Mouse (Mus musculus): ENCODE measurements around the gene Apod. TPM values are rescaled to one million over a fixed set of nuclear protein-coding genes. Genes with fewer than 3 reads are reported as not detected.
A peak's percentile ranks its signal among the peaks of the same experiment; 100 is the strongest.
"Not testable (repeated sequence)": the region's sequence is repeated elsewhere in the genome, so short reads cannot be mapped to it uniquely, and the experiment has no call there.

The Apod gene
- polyA plus RNA-seq, 1 experiment from 2014 or later = 96.7 TPM

- H3K36me3 ChIP-seq = no peaks in the 10 kb centered on the region
- no peaks in the 10 kb centered on the region for H3K9me3 ChIP-seq (replicated peaks)
- no peak overlapping the region for H3K4me3 ChIP-seq (replicated peaks)
- H3K4me1 ChIP-seq = peaks cover 7% of the 10 kb centered on the region; the same call in 1 of the 2 replicates
- no peaks in the 10 kb centered on the region; the same call in 1 of the 2 replicates for H3K27me3 ChIP-seq
- H3K4me2 ChIP-seq (replicated peaks) = no peak overlapping the region
- ATAC-seq (ENCODE audit: insufficient number of reproducible peaks, low FRiP score, low TSS enrichment, low read depth) = no peak
- no peak overlapping the region for H3K9ac ChIP-seq
- H3K27ac ChIP-seq (replicated peaks) = no peak overlapping the region
- WGBS = 27% methylated on average over 5 of the region's 5 CpGs
Measured at GRCm38 (mm10) chr16:31342556-31342955, 27.9 kb upstream of the Apod start.

- H3K4me1 ChIP-seq = 0 out of 2 replicates have a peak, but pooled peaks cover 5% of the 10 kb centered on the region
- H3K9ac ChIP-seq = no peak overlapping the region
- H3K4me3 ChIP-seq (replicated peaks) = no peak overlapping the region
- H3K27me3 ChIP-seq = no peaks in the 10 kb centered on the region; the same call in 1 of the 2 replicates
- ATAC-seq (ENCODE audit: insufficient number of reproducible peaks, low FRiP score, low TSS enrichment, low read depth) = no peak
- 23% methylated on average over 5 of the region's 5 CpGs for WGBS
- no peak overlapping the region for H3K4me2 ChIP-seq (replicated peaks)
- no peak overlapping the region for H3K27ac ChIP-seq (replicated peaks)
- no peaks in the 10 kb centered on the region for H3K36me3 ChIP-seq
- H3K9me3 ChIP-seq (replicated peaks) = no peaks in the 10 kb centered on the region
Measured at GRCm38 (mm10) chr16:31339332-31339731, 24.7 kb upstream of the Apod start.

GRCm38 (mm10) chr16:31337956-31338355, 23.3 kb upstream of the Apod start:
- ATAC-seq (ENCODE audit: insufficient number of reproducible peaks, low FRiP score, low TSS enrichment, low read depth) = no peak
- Histone ChIP-seq H3K9me3 (replicated peaks) (no peaks in the 10 kb centered on the region), H3K4me3 (replicated peaks) (no peak overlapping the region), H3K4me1 (0 out of 2 replicates have a peak, but pooled peaks cover 4% of the 10 kb centered on the region), H3K36me3 (no peaks in the 10 kb centered on the region), H3K27ac (replicated peaks) (no peak overlapping the region), H3K27me3 (no peaks in the 10 kb centered on the region; the same call in 1 of the 2 replicates), H3K4me2 (replicated peaks) (no peak overlapping the region), H3K9ac (no peak overlapping the region)
- 28% methylated on average over 3 of the region's 3 CpGs for WGBS

GRCm38 (mm10) chr16:31334796-31335195, 20.2 kb upstream of the Apod start:
- Histone ChIP-seq H3K27ac (replicated peaks) (no peak overlapping the region), H3K4me2 (replicated peaks) (no peak overlapping the region), H3K4me1 (no peaks in the 10 kb centered on the region), H3K36me3 (no peaks in the 10 kb centered on the region), H3K9me3 (replicated peaks) (no peaks in the 10 kb centered on the region), H3K9ac (no peak overlapping the region), H3K4me3 (replicated peaks) (no peak overlapping the region), H3K27me3 (no peaks in the 10 kb centered on the region)
- WGBS = 21% methylated on average over 5 of the region's 5 CpGs
- ATAC-seq (ENCODE audit: insufficient number of reproducible peaks, low FRiP score, low TSS enrichment, low read depth) = peak; percentile 60; the same call in 1 of the 2 replicates

GRCm38 (mm10) chr16:31332586-31332985, 18.0 kb upstream of the Apod start:
- Histone ChIP-seq H3K4me1 (0 out of 2 replicates have a peak, but pooled peaks cover 5% of the 10 kb centered on the region), H3K4me2 (replicated peaks) (no peak overlapping the region), H3K9ac (no peak overlapping the region), H3K9me3 (replicated peaks) (no peaks in the 10 kb centered on the region), H3K4me3 (replicated peaks) (no peak overlapping the region), H3K36me3 (no peaks in the 10 kb centered on the region), H3K27me3 (no peaks in the 10 kb centered on the region), H3K27ac (replicated peaks) (no peak overlapping the region)
- ATAC-seq (ENCODE audit: insufficient number of reproducible peaks, low FRiP score, low TSS enrichment, low read depth) = no peak

- not testable (repeated sequence) for H3K4me3 ChIP-seq (replicated peaks); H3K36me3 ChIP-seq; H3K9me3 ChIP-seq (replicated peaks); H3K27me3 ChIP-seq; H3K27ac ChIP-seq (replicated peaks); ATAC-seq (ENCODE audit: insufficient number of reproducible peaks, low FRiP score, low TSS enrichment, low read depth); H3K4me2 ChIP-seq (replicated peaks); H3K4me1 ChIP-seq; H3K9ac ChIP-seq
- WGBS = 67% methylated on average over 6 of the region's 6 CpGs
Measured at GRCm38 (mm10) chr16:31330970-31331369, 16.4 kb upstream of the Apod start.

GRCm38 (mm10) chr16:31329668-31330067, 15.1 kb upstream of the Apod start:
- H3K36me3 ChIP-seq = no peaks in the 10 kb centered on the region
- peaks cover 12% of the 10 kb centered on the region; the same call in 1 of the 2 replicates for H3K4me1 ChIP-seq
- H3K4me2 ChIP-seq (replicated peaks) = no peak overlapping the region
- H3K27ac ChIP-seq (replicated peaks) = no peak overlapping the region
- no peaks in the 10 kb centered on the region for H3K9me3 ChIP-seq (replicated peaks)
- ATAC-seq (ENCODE audit: insufficient number of reproducible peaks, low FRiP score, low TSS enrichment, low read depth) = no peak
- H3K27me3 ChIP-seq = no peaks in the 10 kb centered on the region
- H3K9ac ChIP-seq = no peak overlapping the region
- 28% methylated on average over 2 of the region's 2 CpGs for WGBS
- H3K4me3 ChIP-seq (replicated peaks) = no peak overlapping the region

- no peak for ATAC-seq (ENCODE audit: insufficient number of reproducible peaks, low FRiP score, low TSS enrichment, low read depth)
- H3K4me2 ChIP-seq (replicated peaks) = no peak overlapping the region
- no peak overlapping the region for H3K9ac ChIP-seq
- peaks cover 12% of the 10 kb centered on the region; the same call in 1 of the 2 replicates for H3K4me1 ChIP-seq
- no peaks in the 10 kb centered on the region for H3K27me3 ChIP-seq
- no peak overlapping the region for H3K27ac ChIP-seq (replicated peaks)
- no peak overlapping the region for H3K4me3 ChIP-seq (replicated peaks)
- H3K9me3 ChIP-seq (replicated peaks) = no peaks in the 10 kb centered on the region
- no peaks in the 10 kb centered on the region for H3K36me3 ChIP-seq
- WGBS = 85% methylated on average over 2 of the region's 2 CpGs
Measured at GRCm38 (mm10) chr16:31327891-31328290, 13.3 kb upstream of the Apod start.

GRCm38 (mm10) chr16:31327430-31327829, 12.8 kb upstream of the Apod start:
- no peak overlapping the region for H3K27ac ChIP-seq (replicated peaks)
- H3K36me3 ChIP-seq = no peaks in the 10 kb centered on the region
- no peaks in the 10 kb centered on the region for H3K9me3 ChIP-seq (replicated peaks)
- H3K4me2 ChIP-seq (replicated peaks) = no peak overlapping the region
- no peak overlapping the region for H3K9ac ChIP-seq
- no peak overlapping the region for H3K4me3 ChIP-seq (replicated peaks)
- H3K4me1 ChIP-seq = peaks cover 12% of the 10 kb centered on the region; the same call in 1 of the 2 replicates
- WGBS = 76% methylated on average over 8 of the region's 8 CpGs
- no peaks in the 10 kb centered on the region for H3K27me3 ChIP-seq
- ATAC-seq (ENCODE audit: insufficient number of reproducible peaks, low FRiP score, low TSS enrichment, low read depth) = no peak

- Histone ChIP-seq H3K27ac (replicated peaks) (peak overlapping the region; percentile 49), H3K9me3 (replicated peaks) (no peaks in the 10 kb centered on the region), H3K4me2 (replicated peaks) (no peak overlapping the region), H3K36me3 (no peaks in the 10 kb centered on the region), H3K4me1 (peaks cover 12% of the 10 kb centered on the region; the same call in 1 of the 2 replicates), H3K9ac (no peak overlapping the region), H3K27me3 (no peaks in the 10 kb centered on the region), H3K4me3 (replicated peaks) (no peak overlapping the region)
- ATAC-seq (ENCODE audit: insufficient number of reproducible peaks, low FRiP score, low TSS enrichment, low read depth) = no peak
- 67% methylated on average over 8 of the region's 8 CpGs for WGBS
Measured at GRCm38 (mm10) chr16:31326679-31327078, 12.1 kb upstream of the Apod start.

- Histone ChIP-seq H3K4me2 (replicated peaks) (no peak overlapping the region), H3K9ac (no peak overlapping the region), H3K27ac (replicated peaks) (0 out of 2 replicates have a peak overlapping the region, but pooled peaks have one; percentile 49), H3K4me1 (peaks cover 12% of the 10 kb centered on the region; the same call in 1 of the 2 replicates), H3K36me3 (no peaks in the 10 kb centered on the region), H3K9me3 (replicated peaks) (no peaks in the 10 kb centered on the region), H3K4me3 (replicated peaks) (no peak overlapping the region), H3K27me3 (no peaks in the 10 kb centered on the region)
- WGBS = 41% methylated on average over 5 of the region's 5 CpGs
- no peak for ATAC-seq (ENCODE audit: insufficient number of reproducible peaks, low FRiP score, low TSS enrichment, low read depth)
Measured at GRCm38 (mm10) chr16:31325966-31326365, 11.4 kb upstream of the Apod start.

GRCm38 (mm10) chr16:31325120-31325519, 10.5 kb upstream of the Apod start:
- H3K9me3 ChIP-seq (replicated peaks) = no peaks in the 10 kb centered on the region
- ATAC-seq (ENCODE audit: insufficient number of reproducible peaks, low FRiP score, low TSS enrichment, low read depth) = no peak
- H3K27ac ChIP-seq (replicated peaks) = no peak overlapping the region
- no peak overlapping the region for H3K4me2 ChIP-seq (replicated peaks)
- H3K27me3 ChIP-seq = no peaks in the 10 kb centered on the region
- H3K36me3 ChIP-seq = no peaks in the 10 kb centered on the region
- WGBS = 93% methylated on average over 14 of the region's 14 CpGs
- H3K9ac ChIP-seq = no peak overlapping the region
- peaks cover 12% of the 10 kb centered on the region; the same call in 1 of the 2 replicates for H3K4me1 ChIP-seq
- H3K4me3 ChIP-seq (replicated peaks) = no peak overlapping the region
